Mouse (Mus musculus): ENCODE measurements around the gene Orm2.

The Orm2 gene

GRCm38 (mm10) chr4:63382676-63383369 lies 20.6 kb downstream of the Orm2 start:
- DNase-seq = no peak

GRCm38 (mm10) chr4:63383474-63383873 lies 21.2 kb downstream of the Orm2 start:
- DNase-seq = no peak

- no peak for DNase-seq
These were observed 22.0 kb downstream of the Orm2 start for GRCm38 (mm10) chr4:63384262-63384661.

- no peak for DNase-seq
These were observed 23.0 kb downstream of the Orm2 start for GRCm38 (mm10) chr4:63385253-63385652.

GRCm38 (mm10) chr4:63385784-63386183 lies 23.5 kb downstream of the Orm2 start:
- no peak for DNase-seq

- no peak for DNase-seq
These were observed 25.8 kb downstream of the Orm2 start for GRCm38 (mm10) chr4:63388029-63388428.

GRCm38 (mm10) chr4:63389121-63389886 lies 27.1 kb downstream of the Orm2 start:
- DNase-seq = peak; percentile 38 to 53

GRCm38 (mm10) chr4:63389887-63390528 lies 27.8 kb downstream of the Orm2 start:
- DNase-seq = no peak

GRCm38 (mm10) chr4:63391322-63391721 lies 29.1 kb downstream of the Orm2 start:
- DNase-seq = no peak

GRCm38 (mm10) chr4:63397981-63398537 lies 35.8 kb downstream of the Orm2 start:
- no peak for DNase-seq

GRCm38 (mm10) chr4:63398854-63399609 lies 36.8 kb downstream of the Orm2 start:
- no peak for DNase-seq

GRCm38 (mm10) chr4:63399691-63400270 lies 37.5 kb downstream of the Orm2 start:
- no peak for DNase-seq

- DNase-seq = no peak
These were observed 38.5 kb downstream of the Orm2 start for GRCm38 (mm10) chr4:63400541-63401306.

GRCm38 (mm10) chr4:63401620-63402019 lies 39.4 kb downstream of the Orm2 start:
- DNase-seq = no peak

GRCm38 (mm10) chr4:63402056-63402455 lies 39.8 kb downstream of the Orm2 start:
- no peak for DNase-seq

- DNase-seq = no peak
These were observed 40.3 kb downstream of the Orm2 start for GRCm38 (mm10) chr4:63402558-63402957.

- DNase-seq = peak; percentile 81 to 87
These were observed 41.1 kb downstream of the Orm2 start, which contains the start of gene Akna for GRCm38 (mm10) chr4:63403040-63403959. Gene Akna (minus strand): TSS chr4:63403354.

- no peak for DNase-seq
These were observed 42.0 kb downstream of the Orm2 start for GRCm38 (mm10) chr4:63404205-63404604.

- no peak for DNase-seq
These were observed 42.8 kb downstream of the Orm2 start for GRCm38 (mm10) chr4:63405051-63405450.

GRCm38 (mm10) chr4:63405683-63406082 lies 43.4 kb downstream of the Orm2 start:
- DNase-seq = no peak

Data from cerebellum, postnatal 10 days (tissue).